Comparison of ENCODE assay signal across 21 mouse cellular contexts in the genomic region with DNA sequence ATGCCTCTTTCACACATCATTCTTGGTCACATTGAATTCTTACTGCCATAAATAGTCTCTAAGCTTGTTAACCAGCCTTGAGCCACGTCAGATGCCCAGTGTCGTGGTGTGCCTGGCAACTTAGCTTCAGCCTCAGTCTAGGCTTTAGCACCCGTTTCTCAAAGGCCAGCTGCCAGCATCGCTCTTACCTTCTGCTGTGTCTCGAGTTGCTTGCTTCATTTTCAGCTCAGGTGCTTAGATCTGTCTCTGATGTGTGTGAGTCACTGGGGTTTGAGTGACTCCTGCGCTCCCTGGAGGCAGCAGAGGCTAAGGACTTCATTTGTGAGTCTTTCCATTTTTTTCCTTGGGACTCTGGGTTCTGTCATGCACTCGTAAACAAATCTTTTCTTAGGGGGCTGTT.
DNase-seq lines count a peak whose midpoint lies in the region; ATAC-seq and TF ChIP-seq lines count a peak whose summit lies in the region.
"Had no signal": no experiment of that assay in that cellular context is flagged by ENCODE, and none has a peak within 500 bp of the region (broad histone marks: within the 10 kb centered on the region; RNA-seq: fewer than 3 reads in every experiment).

No protein-coding gene starts in this region.

- H3K9me3 ChIP-seq in intestine, postnatal 0 days (ENCODE audit: control insufficient read depth) = no peaks in the 10 kb centered on the region
- no peaks in the 10 kb centered on the region for H3K9me3 ChIP-seq in intestine, embryonic 15.5 days
- H3K9me3 ChIP-seq in hindbrain, embryonic 16.5 days (ENCODE audit: control insufficient read depth, low read length) = no peaks in the 10 kb centered on the region
- H3K9me3 ChIP-seq: embryonic facial prominence, embryonic 12.5 days; hindbrain, embryonic 12.5 days; limb, embryonic 10.5 days had no signal

- ATAC-seq in frontal cortex, adult (ENCODE audit: low TSS enrichment) = peak; percentile 44
- ATAC-seq in intestine, postnatal 0 days = no peak
- no peak for ATAC-seq in intestine, embryonic 15.5 days
- ATAC-seq in hindbrain, embryonic 16.5 days = no peak
- ATAC-seq: forebrain, embryonic 16.5 days; intestine, embryonic 16.5 days had no signal

- H3K4me1 ChIP-seq in intestine, postnatal 0 days (replicated peaks; ENCODE audit: control insufficient read depth, insufficient read depth, low read length) = no peaks in the 10 kb centered on the region
- H3K4me1 ChIP-seq in intestine, embryonic 15.5 days (replicated peaks) = no peaks in the 10 kb centered on the region
- peaks cover 36% of the 10 kb centered on the region for H3K4me1 ChIP-seq in thymus, adult 2 months (replicated peaks; ENCODE audit: control insufficient read depth, insufficient read depth, low read length)
- H3K4me1 ChIP-seq in hindbrain, embryonic 16.5 days (ENCODE audit: control insufficient read depth, insufficient read depth, low read depth, low read length) = no peaks in the 10 kb centered on the region
- H3K4me1 ChIP-seq: embryonic facial prominence, embryonic 12.5 days; hindbrain, embryonic 12.5 days had no signal

- H3K27me3 ChIP-seq in intestine, postnatal 0 days (replicated peaks; ENCODE audit: control insufficient read depth, insufficient read depth, low read length) = no peaks in the 10 kb centered on the region
- H3K27me3 ChIP-seq in intestine, embryonic 15.5 days (replicated peaks) = no peaks in the 10 kb centered on the region
- no peaks in the 10 kb centered on the region for H3K27me3 ChIP-seq in thymus, adult 2 months (ENCODE audit: control insufficient read depth, insufficient read depth, low read length)
- no peaks in the 10 kb centered on the region for H3K27me3 ChIP-seq in hindbrain, embryonic 16.5 days (replicated peaks; ENCODE audit: control insufficient read depth, insufficient read depth, low read length)
- H3K27me3 ChIP-seq: embryonic facial prominence, embryonic 12.5 days; hindbrain, embryonic 12.5 days had no signal

- H3K4me2 ChIP-seq in intestine, postnatal 0 days (replicated peaks; ENCODE audit: low read depth) = no peak overlapping the region
- no peak overlapping the region for H3K4me2 ChIP-seq in intestine, embryonic 15.5 days (replicated peaks)
- H3K4me2 ChIP-seq in hindbrain, embryonic 16.5 days (ENCODE audit: low read length) = no peak overlapping the region
- H3K4me2 ChIP-seq: embryonic facial prominence, embryonic 12.5 days; hindbrain, embryonic 12.5 days; liver, embryonic 11.5 days; lung, embryonic 14.5 days; midbrain, embryonic 11.5 days had no signal

- peak; percentile 40 for TF ChIP-seq CTCF in intestine, postnatal 0 days (IDR thresholded peaks at IDR 0.05; ENCODE audit: low read depth)
- TF ChIP-seq CTCF in thymus, adult 2 months (IDR thresholded peaks at IDR 0.05; ENCODE audit: borderline replicate concordance, control insufficient read depth, extremely low read depth, insufficient read depth, low read length, poor library complexity) = no peak

- no peak for DNase-seq in frontal cortex, postnatal 25 days (ENCODE audit: low spot score in 2 of 2)
- peak; percentile 51 for DNase-seq in thymus, adult 2 months
- DNase-seq in thymus, adult 18-20 months = no peak
- DNase-seq in kidney, adult 8-10 months = no peak
- DNase-seq: adrenal gland, postnatal 14 days; cerebellum, adult 18-20 months; gastrocnemius, adult 2 months; kidney, postnatal 10 days; lung, embryonic 14.5 days had no signal

- no peak overlapping the region for H3K4me3 ChIP-seq in intestine, postnatal 0 days (ENCODE audit: low read depth, low read length)
- H3K4me3 ChIP-seq in intestine, embryonic 15.5 days (replicated peaks) = no peak overlapping the region
- no peak overlapping the region for H3K4me3 ChIP-seq in thymus, adult 2 months (ENCODE audit: control insufficient read depth, insufficient read depth, low read length)
- H3K4me3 ChIP-seq in hindbrain, embryonic 16.5 days (ENCODE audit: low read length) = no peak overlapping the region
- H3K4me3 ChIP-seq: embryonic facial prominence, embryonic 12.5 days; gastrocnemius, adult 2 months; hindbrain, embryonic 12.5 days; limb, embryonic 10.5 days had no signal

- no peak overlapping the region for H3K27ac ChIP-seq in intestine, postnatal 0 days (ENCODE audit: low read depth, low read length)
- H3K27ac ChIP-seq in intestine, embryonic 15.5 days = no peak overlapping the region
- H3K27ac ChIP-seq in thymus, adult 2 months (ENCODE audit: control insufficient read depth, insufficient read depth, low read length) = peak overlapping the region; percentile 66
- H3K27ac ChIP-seq in hindbrain, embryonic 16.5 days (ENCODE audit: low read depth, low read length) = no peak overlapping the region
- H3K27ac ChIP-seq: embryonic facial prominence, embryonic 12.5 days; gastrocnemius, adult 2 months; hindbrain, embryonic 12.5 days; limb, embryonic 10.5 days; macrophage had no signal

- no peak for TF ChIP-seq POLR2A in thymus, adult 2 months (IDR thresholded peaks at IDR 0.05; ENCODE audit: control insufficient read depth, extremely low read depth, insufficient read depth, low read length, poor library complexity)

- no peak overlapping the region for H3K9ac ChIP-seq in intestine, postnatal 0 days (ENCODE audit: low read depth, low read length)
- H3K9ac ChIP-seq in intestine, embryonic 15.5 days = no peak overlapping the region
- H3K9ac ChIP-seq in hindbrain, embryonic 16.5 days (ENCODE audit: low read depth, low read length) = no peak overlapping the region
- H3K9ac ChIP-seq: embryonic facial prominence, embryonic 12.5 days; hindbrain, embryonic 12.5 days; lung, embryonic 14.5 days had no signal

- H3K36me3 ChIP-seq in intestine, postnatal 0 days (ENCODE audit: control insufficient read depth, insufficient read depth) = no peaks in the 10 kb centered on the region
- H3K36me3 ChIP-seq in intestine, embryonic 15.5 days = no peaks in the 10 kb centered on the region
- no peaks in the 10 kb centered on the region for H3K36me3 ChIP-seq in thymus, adult 2 months (ENCODE audit: control insufficient read depth, insufficient read depth, low read length)
- no peaks in the 10 kb centered on the region for H3K36me3 ChIP-seq in hindbrain, embryonic 16.5 days (ENCODE audit: control insufficient read depth, insufficient read depth, low read length)
- H3K36me3 ChIP-seq: embryonic facial prominence, embryonic 12.5 days; limb, embryonic 10.5 days had no signal

- WGBS in intestine, postnatal 0 days = 66% methylated on average over 7 of the region's 7 CpGs
- WGBS in intestine, embryonic 15.5 days = 50% methylated on average over 7 of the region's 7 CpGs
- WGBS in thymus, adult 2 months = 35% methylated on average over 7 of the region's 7 CpGs
- 81% methylated on average over 7 of the region's 7 CpGs for WGBS in hindbrain, embryonic 16.5 days
